In the genomic region with DNA sequence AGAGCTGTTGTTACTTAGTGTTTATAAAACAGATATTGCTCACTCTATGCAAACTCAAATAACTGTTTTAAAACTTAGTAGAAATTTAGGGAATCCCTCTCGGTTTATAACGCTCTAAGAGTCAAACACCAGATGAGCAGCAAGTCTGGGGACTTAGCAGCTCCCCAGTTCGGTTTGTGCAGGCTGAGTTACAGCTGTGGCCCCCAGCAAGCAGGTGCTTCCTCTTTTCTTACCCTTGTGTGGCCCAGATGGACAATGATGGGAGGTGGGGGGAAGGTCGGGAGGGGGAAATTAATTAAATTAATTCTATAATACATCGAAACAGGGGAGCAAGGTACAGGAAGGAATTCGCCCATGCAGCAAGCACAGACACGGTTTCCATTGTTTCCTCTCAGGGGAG, we compare ENCODE assay signal across 26 mouse cellular contexts. TPM values are rescaled to one million over a fixed set of nuclear protein-coding genes. Genes with fewer than 3 reads are reported as not detected.
DNase-seq lines count a peak whose midpoint lies in the region; ATAC-seq and TF ChIP-seq lines count a peak whose summit lies in the region.
"Had no signal": no experiment of that assay in that cellular context is flagged by ENCODE, and none has a peak within 500 bp of the region (broad histone marks: within the 10 kb centered on the region; RNA-seq: fewer than 3 reads in every experiment).

No protein-coding gene starts in this region.

- no peak for TF ChIP-seq POLR2A in lung, adult 2 months (IDR thresholded peaks at IDR 0.05; ENCODE audit: borderline replicate concordance, extremely low read depth, low read depth, low read length)

- no peak for TF ChIP-seq CTCF in lung, adult 2 months (IDR thresholded peaks at IDR 0.05; ENCODE audit: insufficient read depth, low read length)

- ATAC-seq in forebrain, embryonic 15.5 days (replicated peaks): 0 out of 2 replicates have a peak, but pooled peaks have one; percentile 8
- ATAC-seq in forebrain, embryonic 12.5 days (ENCODE audit: low FRiP score): no peak
- peak; percentile 78 for ATAC-seq in common myeloid progenitor, adult 5-6 weeks (replicated peaks; ENCODE audit: low read depth, poor library complexity, severe bottlenecking)
- ATAC-seq in midbrain, embryonic 13.5 days: peak; percentile 18; the same call in 1 of the 2 replicates
- ATAC-seq in CD4-positive, CD25-positive, alpha-beta regulatory T cell, adult 4 months: no peak
- ATAC-seq: forebrain, embryonic 16.5 days; inflammation-experienced regulatory T-cells, adult 6 months had no signal

- H3K4me3 ChIP-seq in forebrain, embryonic 15.5 days: no peak overlapping the region
- no peak overlapping the region for H3K4me3 ChIP-seq in forebrain, embryonic 12.5 days (replicated peaks)
- H3K4me3 ChIP-seq in limb, embryonic 10.5 days: no peak overlapping the region
- H3K4me3 ChIP-seq in midbrain, embryonic 13.5 days (replicated peaks): no peak overlapping the region
- H3K4me3 ChIP-seq in lung, adult 2 months (replicated peaks; ENCODE audit: extremely low read depth, low read depth, low read length): no peak overlapping the region
- H3K4me3 ChIP-seq: left cerebral cortex, adult 2 months; limb, embryonic 15.5 days; liver, embryonic 15.5 days had no signal

- no peak overlapping the region for H3K27ac ChIP-seq in forebrain, embryonic 15.5 days (replicated peaks)
- H3K27ac ChIP-seq in forebrain, embryonic 12.5 days: no peak overlapping the region
- H3K27ac ChIP-seq in limb, embryonic 10.5 days: peak overlapping the region; percentile 63; the same call in 1 of the 2 replicates
- H3K27ac ChIP-seq in midbrain, embryonic 13.5 days: peak overlapping the region; percentile 71; the same call in 1 of the 2 replicates
- H3K27ac ChIP-seq: left cerebral cortex, adult 2 months; limb, embryonic 15.5 days; liver, embryonic 15.5 days had no signal

- no peaks in the 10 kb centered on the region for H3K27me3 ChIP-seq in forebrain, embryonic 15.5 days
- H3K27me3 ChIP-seq in forebrain, embryonic 12.5 days: no peaks in the 10 kb centered on the region
- H3K27me3 ChIP-seq in limb, embryonic 10.5 days (ENCODE audit: low read depth, poor library complexity, severe bottlenecking): no peaks in the 10 kb centered on the region
- no peaks in the 10 kb centered on the region for H3K27me3 ChIP-seq in midbrain, embryonic 13.5 days
- H3K27me3 ChIP-seq: limb, embryonic 15.5 days had no signal

- no peak overlapping the region for H3K4me2 ChIP-seq in forebrain, embryonic 15.5 days (replicated peaks)
- H3K4me2 ChIP-seq in forebrain, embryonic 12.5 days: no peak overlapping the region
- peak overlapping the region; percentile 19 for H3K4me2 ChIP-seq in midbrain, embryonic 13.5 days (replicated peaks)
- H3K4me2 ChIP-seq: heart, embryonic 11.5 days; limb, embryonic 15.5 days; liver, embryonic 15.5 days had no signal

- no peak for DNase-seq in limb, embryonic 10.5 days (ENCODE audit: low spot score)
- DNase-seq in kidney, adult 8-10 months: no peak
- DNase-seq in lung, adult 2 months: no peak
- DNase-seq: cerebellum, adult 8-10 months; kidney, adult 9 months; kidney, postnatal 25 days; layer of hippocampus, adult 9-11 months; lung, postnatal 14 days; right cerebral cortex, adult 18-20 months had no signal

- H3K36me3 ChIP-seq in forebrain, embryonic 15.5 days: no peaks in the 10 kb centered on the region
- no peaks in the 10 kb centered on the region for H3K36me3 ChIP-seq in forebrain, embryonic 12.5 days (replicated peaks)
- no peaks in the 10 kb centered on the region for H3K36me3 ChIP-seq in limb, embryonic 10.5 days
- no peaks in the 10 kb centered on the region for H3K36me3 ChIP-seq in midbrain, embryonic 13.5 days
- H3K36me3 ChIP-seq: limb, embryonic 15.5 days; liver, embryonic 15.5 days had no signal

- H3K9ac ChIP-seq in forebrain, embryonic 15.5 days (replicated peaks): no peak overlapping the region
- no peak overlapping the region for H3K9ac ChIP-seq in forebrain, embryonic 12.5 days
- peak overlapping the region; percentile 20; the same call in 1 of the 2 replicates for H3K9ac ChIP-seq in midbrain, embryonic 13.5 days (replicated peaks)
- H3K9ac ChIP-seq: limb, embryonic 15.5 days; liver, embryonic 15.5 days had no signal

- 46% methylated on average over 7 of the region's 7 CpGs for WGBS in forebrain, embryonic 15.5 days
- 46% methylated on average over 7 of the region's 7 CpGs for WGBS in forebrain, embryonic 12.5 days
- 67% methylated on average over 7 of the region's 7 CpGs for WGBS in limb, embryonic 10.5 days
- 49% methylated on average over 7 of the region's 7 CpGs for WGBS in midbrain, embryonic 13.5 days
- WGBS in lung, adult 2 months: 50% methylated on average over 7 of the region's 7 CpGs

- no peaks in the 10 kb centered on the region for H3K4me1 ChIP-seq in forebrain, embryonic 15.5 days
- peaks cover 9% of the 10 kb centered on the region; the same call in 1 of the 2 replicates for H3K4me1 ChIP-seq in forebrain, embryonic 12.5 days
- peaks cover 20% of the 10 kb centered on the region for H3K4me1 ChIP-seq in limb, embryonic 10.5 days
- H3K4me1 ChIP-seq in midbrain, embryonic 13.5 days (replicated peaks): peaks cover 17% of the 10 kb centered on the region
- H3K4me1 ChIP-seq in lung, adult 2 months (ENCODE audit: control insufficient read depth, insufficient read depth, low read length): 0 out of 2 replicates have a peak, but pooled peaks cover 3% of the 10 kb centered on the region
- H3K4me1 ChIP-seq: liver, embryonic 15.5 days had no signal

- H3K9me3 ChIP-seq in forebrain, embryonic 15.5 days: no peaks in the 10 kb centered on the region
- H3K9me3 ChIP-seq in forebrain, embryonic 12.5 days: no peaks in the 10 kb centered on the region
- no peaks in the 10 kb centered on the region for H3K9me3 ChIP-seq in limb, embryonic 10.5 days (replicated peaks)
- no peaks in the 10 kb centered on the region for H3K9me3 ChIP-seq in midbrain, embryonic 13.5 days
- H3K9me3 ChIP-seq: limb, embryonic 15.5 days; liver, embryonic 15.5 days had no signal

RNA-seq across cellular contexts. Expression of a gene that starts 13.0 kb away (rescaled TPM):
- polyA plus RNA-seq in forebrain, embryonic 15.5 days (2015; fragmentation: Nextera tagmentation; extraction: Ambion mirVana): not detected in 2 replicates
- polyA plus RNA-seq in forebrain, embryonic 12.5 days (2016; fragmentation: Nextera tagmentation; extraction: Ambion mirVana): not detected in 2 replicates
- total RNA-seq in common myeloid progenitor, adult 5-6 weeks (2017): not detected in 2 replicates
- polyA plus RNA-seq in limb, embryonic 10.5 days (2016; fragmentation: Nextera tagmentation; extraction: Ambion mirVana): not detected in 2 replicates
- not detected in 2 replicates for polyA plus RNA-seq in midbrain, embryonic 13.5 days (2015; fragmentation: Nextera tagmentation; extraction: Ambion mirVana)
- polyA plus RNA-seq in CD4-positive, CD25-positive, alpha-beta regulatory T cell, adult 4 months (2017; shearing (Covaris generic)): not detected
- 0.63 and 0.66 TPM in 2 replicates for polyA plus RNA-seq in lung, adult 2 months (2012; rRNA removed)
- total RNA-seq: heart, postnatal 10 days; left cerebral cortex, adult 2 months; megakaryocyte-erythroid progenitor cell, adult 5-6 weeks had no signal
- polyA plus RNA-seq: embryonic facial prominence, embryonic 11.5 days; forebrain, embryonic 16.5 days; inflammation-experienced regulatory T-cells, adult 6 months; limb, embryonic 15.5 days had no signal

RNA-seq across cellular contexts. Expression of a gene that starts 34.3 kb away (rescaled TPM):
- polyA plus RNA-seq in forebrain, embryonic 15.5 days (2015; fragmentation: Nextera tagmentation; extraction: Ambion mirVana): 0.54 and 1.0 TPM in 2 replicates
- polyA plus RNA-seq in forebrain, embryonic 12.5 days (2016; fragmentation: Nextera tagmentation; extraction: Ambion mirVana): 0.56 and 0.60 TPM in 2 replicates
- total RNA-seq in common myeloid progenitor, adult 5-6 weeks (2017): not detected in 2 replicates
- polyA plus RNA-seq in limb, embryonic 10.5 days (2016; fragmentation: Nextera tagmentation; extraction: Ambion mirVana): 0.10 TPM in 1 of 2 replicates, not detected in the other
- 0.88 and 0.98 TPM in 2 replicates for polyA plus RNA-seq in midbrain, embryonic 13.5 days (2015; fragmentation: Nextera tagmentation; extraction: Ambion mirVana)
- polyA plus RNA-seq in CD4-positive, CD25-positive, alpha-beta regulatory T cell, adult 4 months (2017; shearing (Covaris generic)): under 1 TPM in 1 of 2 experiments, not detected in 1; 0.24 TPM
- polyA plus RNA-seq in lung, adult 2 months (2012; rRNA removed): 1.7 and 2.5 TPM in 2 replicates
- total RNA-seq: gastrocnemius, adult 18-20 months; heart, postnatal 10 days had no signal
- polyA plus RNA-seq: limb, embryonic 15.5 days had no signal

RNA-seq across cellular contexts. Expression of a gene that starts 39.1 kb away (rescaled TPM):
- polyA plus RNA-seq in forebrain, embryonic 15.5 days (2015; fragmentation: Nextera tagmentation; extraction: Ambion mirVana): 102 and 113 TPM in 2 replicates
- 141 and 144 TPM in 2 replicates for polyA plus RNA-seq in forebrain, embryonic 12.5 days (2016; fragmentation: Nextera tagmentation; extraction: Ambion mirVana)
- 270 and 347 TPM in 2 replicates for total RNA-seq in common myeloid progenitor, adult 5-6 weeks (2017)
- 119 and 132 TPM in 2 replicates for polyA plus RNA-seq in limb, embryonic 10.5 days (2016; fragmentation: Nextera tagmentation; extraction: Ambion mirVana)
- 105 and 108 TPM in 2 replicates for polyA plus RNA-seq in midbrain, embryonic 13.5 days (2015; fragmentation: Nextera tagmentation; extraction: Ambion mirVana)
- polyA plus RNA-seq in CD4-positive, CD25-positive, alpha-beta regulatory T cell, adult 4 months (2017; shearing (Covaris generic)): 100 to 1,000 TPM; 203 to 275 TPM
- 63.2 and 64.6 TPM in 2 replicates for polyA plus RNA-seq in lung, adult 2 months (2012; rRNA removed)

RNA-seq across cellular contexts. Expression of a gene that starts 39.2 kb away (rescaled TPM):
- polyA plus RNA-seq in forebrain, embryonic 15.5 days (2015; fragmentation: Nextera tagmentation; extraction: Ambion mirVana): not detected in 2 replicates
- polyA plus RNA-seq in forebrain, embryonic 12.5 days (2016; fragmentation: Nextera tagmentation; extraction: Ambion mirVana): not detected in 2 replicates
- not detected in 2 replicates for total RNA-seq in common myeloid progenitor, adult 5-6 weeks (2017)
- not detected in 2 replicates for polyA plus RNA-seq in limb, embryonic 10.5 days (2016; fragmentation: Nextera tagmentation; extraction: Ambion mirVana)
- not detected in 2 replicates for polyA plus RNA-seq in midbrain, embryonic 13.5 days (2015; fragmentation: Nextera tagmentation; extraction: Ambion mirVana)
- polyA plus RNA-seq in CD4-positive, CD25-positive, alpha-beta regulatory T cell, adult 4 months (2017; shearing (Covaris generic)): not detected
- polyA plus RNA-seq in lung, adult 2 months (2012; rRNA removed): not detected in 2 replicates
- total RNA-seq: gastrocnemius, adult 18-20 months; heart, postnatal 10 days; left cerebral cortex, adult 2 months; megakaryocyte-erythroid progenitor cell, adult 5-6 weeks had no signal
- polyA plus RNA-seq: forebrain, embryonic 16.5 days; gonadal fat pad, adult 2 months; inflammation-experienced regulatory T-cells, adult 6 months; liver, embryonic 15.5 days; small intestine, adult 2 months had no signal

RNA-seq across cellular contexts. Expression of a gene that starts 54.4 kb away (rescaled TPM):
- 0.22 and 0.42 TPM in 2 replicates for polyA plus RNA-seq in forebrain, embryonic 15.5 days (2015; fragmentation: Nextera tagmentation; extraction: Ambion mirVana)
- polyA plus RNA-seq in forebrain, embryonic 12.5 days (2016; fragmentation: Nextera tagmentation; extraction: Ambion mirVana): 0.49 and 0.50 TPM in 2 replicates
- 0.09 TPM in 1 of 2 replicates, not detected in the other for total RNA-seq in common myeloid progenitor, adult 5-6 weeks (2017)
- 1.3 and 3.1 TPM in 2 replicates for polyA plus RNA-seq in limb, embryonic 10.5 days (2016; fragmentation: Nextera tagmentation; extraction: Ambion mirVana)
- 0.26 and 0.51 TPM in 2 replicates for polyA plus RNA-seq in midbrain, embryonic 13.5 days (2015; fragmentation: Nextera tagmentation; extraction: Ambion mirVana)
- 1 to 10 TPM; 2.3 to 6.2 TPM for polyA plus RNA-seq in CD4-positive, CD25-positive, alpha-beta regulatory T cell, adult 4 months (2017; shearing (Covaris generic))
- polyA plus RNA-seq in lung, adult 2 months (2012; rRNA removed): 20.4 and 30.9 TPM in 2 replicates

Comparison
In these comparisons a context has a peak if more than half of its experiments do, and no peak if none do; other contexts are left out.
1. ATAC-seq: peak in forebrain, embryonic 15.5 days (single experiment), common myeloid progenitor, adult 5-6 weeks (single experiment) and midbrain, embryonic 13.5 days (single experiment); none in forebrain, embryonic 12.5 days (single experiment) and CD4-positive, CD25-positive, alpha-beta regulatory T cell, adult 4 months (single experiment).
2. H3K27ac ChIP-seq: peak in limb, embryonic 10.5 days (single experiment) and midbrain, embryonic 13.5 days (single experiment); none in forebrain, embryonic 15.5 days (single experiment) and forebrain, embryonic 12.5 days (single experiment).